Mouse (Mus musculus): ENCODE data around the gene Tex264. TPM values are rescaled to one million over a fixed set of nuclear protein-coding genes. Genes with fewer than 3 reads are reported as not detected.
"Not testable (repeated sequence)": the region's sequence is repeated elsewhere in the genome, so short reads cannot be mapped to it uniquely, and the experiment has no call there.

Gene Tex264
- polyA plus RNA-seq, 1 experiment from 2014 or later, result 38.4 TPM

DNA sequence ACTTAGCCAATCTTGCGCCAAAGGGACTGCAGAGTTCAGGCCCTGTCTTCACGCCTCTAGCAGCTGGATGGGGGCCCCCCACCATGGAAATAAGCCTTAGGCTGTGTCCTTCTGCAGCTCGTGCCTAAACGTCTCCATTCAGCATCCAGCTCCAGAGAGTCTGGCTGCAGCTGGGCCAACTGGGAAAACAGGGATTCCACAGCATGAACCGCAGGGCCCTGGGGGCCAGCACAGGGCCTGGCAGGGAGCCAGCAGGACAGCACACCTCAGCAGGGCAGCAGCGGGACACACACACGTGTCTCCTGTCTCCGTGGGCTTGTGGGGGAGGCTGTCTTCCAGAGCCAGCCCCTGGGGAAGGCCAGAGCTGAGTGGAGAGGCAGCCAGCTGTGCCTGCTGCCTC lies 57.9 kb downstream of the Tex264 start:
- 33% methylated on average over 8 of the region's 8 CpGs for WGBS
- not testable (repeated sequence) for H3K27me3 ChIP-seq (replicated peaks); ATAC-seq (ENCODE audit: low FRiP score, low read depth); H3K9me3 ChIP-seq; H3K9ac ChIP-seq; H3K4me3 ChIP-seq; H3K36me3 ChIP-seq; H3K27ac ChIP-seq; H3K4me2 ChIP-seq (replicated peaks); H3K4me1 ChIP-seq

DNA sequence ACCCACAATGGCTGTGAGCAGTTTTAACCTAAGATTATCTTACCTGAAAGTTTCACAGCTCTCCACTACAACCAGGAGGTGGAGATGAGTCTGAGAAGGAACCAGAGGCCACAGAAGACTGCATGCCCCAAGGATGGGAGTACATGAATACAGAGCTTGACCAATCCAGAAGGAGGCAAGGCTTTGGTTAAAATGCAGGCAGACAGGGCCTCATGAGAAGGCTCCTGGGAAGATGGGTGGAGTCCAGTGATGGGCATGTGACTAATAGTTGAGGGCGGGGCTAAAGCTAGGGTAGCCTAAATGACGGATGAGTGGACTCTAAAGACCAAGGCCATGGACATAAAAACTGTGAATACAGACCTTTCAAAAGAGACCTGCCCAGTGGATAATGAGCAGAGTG lies 59.4 kb downstream of the Tex264 start, which contains the start of gene Iqcf6:
Gene Iqcf6 (plus strand): TSS at position 301 of the 400 bp plus-strand sequence.
- H3K27ac ChIP-seq, result no peak within 1 kb of the TSS
- no peak for ATAC-seq (ENCODE audit: low FRiP score, low read depth)
- no peaks in the 10 kb centered on the region for H3K9me3 ChIP-seq
- H3K4me2 ChIP-seq (replicated peaks), result no peak within 1 kb of the TSS
- H3K27me3 ChIP-seq (replicated peaks), result no peaks in the 10 kb centered on the region
- WGBS, result 84% methylated on average over 2 of the region's 2 CpGs
- H3K36me3 ChIP-seq, result no peaks in the 10 kb centered on the region
- H3K9ac ChIP-seq, result no peak within 1 kb of the TSS
- 0 out of 2 replicates have a peak, but pooled peaks cover 4% of the 10 kb centered on the region for H3K4me1 ChIP-seq
- H3K4me3 ChIP-seq, result no peak within 1 kb of the TSS

- no peaks in the 10 kb centered on the region for H3K27me3 ChIP-seq (replicated peaks)
- H3K36me3 ChIP-seq, result no peaks in the 10 kb centered on the region
- H3K27ac ChIP-seq, result no peak overlapping the region
- no peak overlapping the region for H3K4me2 ChIP-seq (replicated peaks)
- no peak overlapping the region for H3K4me3 ChIP-seq
- H3K4me1 ChIP-seq, result no peaks in the 10 kb centered on the region
- no peak overlapping the region for H3K9ac ChIP-seq
- 0 out of 2 replicates have a peak, but pooled peaks cover 4% of the 10 kb centered on the region for H3K9me3 ChIP-seq
- whole genome bisulfite sequencing, result 86% methylated on average over 3 of the region's 3 CpGs
- ATAC-seq (ENCODE audit: low FRiP score, low read depth), result no peak
Measured at GRCm38 (mm10) chr9:106617496-106617895, 68.2 kb downstream of the Tex264 start.

GRCm38 (mm10) chr9:106616306-106616705 lies 69.4 kb downstream of the Tex264 start:
- Histone ChIP-seq H3K4me1 (no peaks in the 10 kb centered on the region), H3K4me3 (no peak overlapping the region), H3K27ac (no peak overlapping the region), H3K9me3 (0 out of 2 replicates have a peak, but pooled peaks cover 4% of the 10 kb centered on the region), H3K36me3 (no peaks in the 10 kb centered on the region), H3K9ac (no peak overlapping the region), H3K27me3 (replicated peaks) (no peaks in the 10 kb centered on the region), H3K4me2 (replicated peaks) (no peak overlapping the region)
- 84% methylated on average over 9 of the region's 9 CpGs for WGBS
- ATAC-seq (ENCODE audit: low FRiP score, low read depth), result no peak

- no peak overlapping the region for H3K4me2 ChIP-seq (replicated peaks)
- no peaks in the 10 kb centered on the region for H3K36me3 ChIP-seq
- no peaks in the 10 kb centered on the region for H3K27me3 ChIP-seq (replicated peaks)
- no peaks in the 10 kb centered on the region for H3K4me1 ChIP-seq
- ATAC-seq (ENCODE audit: low FRiP score, low read depth), result no peak
- WGBS, result 59% methylated on average over 3 of the region's 3 CpGs
- no peak overlapping the region for H3K4me3 ChIP-seq
- H3K27ac ChIP-seq, result no peak overlapping the region
- no peak overlapping the region for H3K9ac ChIP-seq
- no peaks in the 10 kb centered on the region for H3K9me3 ChIP-seq
Measured at GRCm38 (mm10) chr9:106614616-106615015, 71.1 kb downstream of the Tex264 start.

DNA sequence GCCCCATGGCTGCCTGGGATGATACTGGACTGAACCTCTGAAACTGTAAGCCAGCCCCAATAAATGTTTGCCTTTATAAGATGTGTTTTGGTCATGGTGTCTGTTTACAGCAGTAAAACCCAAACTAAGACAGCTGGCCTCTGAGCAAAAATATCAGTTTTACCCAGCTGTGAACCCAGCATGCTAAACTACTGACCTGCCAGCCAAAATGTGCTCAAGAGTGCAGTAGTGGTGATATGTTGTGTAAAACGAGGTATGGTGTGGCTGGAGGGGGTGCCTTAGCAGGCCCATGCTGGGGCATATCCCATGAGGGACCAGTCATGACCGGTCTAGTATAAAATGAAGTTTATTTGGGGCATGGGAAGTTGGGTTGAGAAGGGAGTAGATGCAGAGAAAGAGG lies 71.8 kb downstream of the Tex264 start:
- Histone ChIP-seq H3K9me3 (no peaks in the 10 kb centered on the region), H3K27me3 (replicated peaks) (no peaks in the 10 kb centered on the region), H3K9ac (no peak overlapping the region), H3K4me3 (no peak overlapping the region), H3K4me2 (replicated peaks) (no peak overlapping the region), H3K36me3 (no peaks in the 10 kb centered on the region), H3K27ac (no peak overlapping the region), H3K4me1 (no peaks in the 10 kb centered on the region)
- ATAC-seq (ENCODE audit: low FRiP score, low read depth), result no peak
- 72% methylated on average over 2 of the region's 2 CpGs for WGBS

DNA sequence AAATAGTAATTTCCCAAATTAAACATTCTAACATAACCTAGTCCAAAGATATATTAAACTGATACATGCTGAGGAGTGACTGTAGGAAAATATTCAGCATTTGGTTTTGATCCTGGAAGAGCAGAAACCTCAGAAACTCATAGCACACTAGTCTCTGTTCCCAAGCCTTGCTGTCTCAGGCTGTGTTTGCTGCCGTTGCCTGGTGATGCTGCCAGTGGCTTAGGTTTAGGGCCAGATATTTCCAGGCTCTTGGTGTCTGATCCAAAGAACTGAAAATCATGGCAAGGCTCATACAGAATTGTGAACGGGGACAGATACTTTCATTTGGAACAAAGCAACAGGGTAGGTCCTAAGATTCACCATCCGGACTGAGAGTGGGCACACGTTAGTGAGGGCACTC lies 75.0 kb downstream of the Tex264 start:
- H3K9me3 ChIP-seq, result no peaks in the 10 kb centered on the region
- H3K9ac ChIP-seq, result no peak overlapping the region
- H3K27me3 ChIP-seq (replicated peaks), result no peaks in the 10 kb centered on the region
- no peak overlapping the region for H3K4me3 ChIP-seq
- 88% methylated on average over 4 of the region's 4 CpGs for WGBS
- H3K36me3 ChIP-seq, result no peaks in the 10 kb centered on the region
- H3K27ac ChIP-seq, result no peak overlapping the region
- ATAC-seq (ENCODE audit: low FRiP score, low read depth), result no peak
- H3K4me1 ChIP-seq, result no peaks in the 10 kb centered on the region
- no peak overlapping the region for H3K4me2 ChIP-seq (replicated peaks)

Other genes starting within 250 kb of the Tex264 start
- 31.0 and 32.7 TPM in 2 replicates for gene Acy1, start 247.6 kb downstream of the Tex264 start, polyA plus RNA-seq (2016; fragmentation: Nextera tagmentation; extraction: Ambion mirVana)
- 5.7 and 6.0 TPM in 2 replicates for gene Abhd14b, start 238.5 kb downstream of the Tex264 start, polyA plus RNA-seq (2016; fragmentation: Nextera tagmentation; extraction: Ambion mirVana)
- 34.6 and 38.0 TPM in 2 replicates for gene Abhd14a, start 238.2 kb downstream of the Tex264 start, polyA plus RNA-seq (2016; fragmentation: Nextera tagmentation; extraction: Ambion mirVana)
- gene Pcbp4, start 232.6 kb downstream of the Tex264 start, polyA plus RNA-seq (2016; fragmentation: Nextera tagmentation; extraction: Ambion mirVana), result 358 and 362 TPM in 2 replicates
- gene Gpr62, start 220.0 kb downstream of the Tex264 start, polyA plus RNA-seq (2016; fragmentation: Nextera tagmentation; extraction: Ambion mirVana), result 0.52 and 0.66 TPM in 2 replicates
- gene Rrp9, start 210.0 kb downstream of the Tex264 start, polyA plus RNA-seq (2016; fragmentation: Nextera tagmentation; extraction: Ambion mirVana), result 48.8 and 51.0 TPM in 2 replicates
- gene Parp3, start 209.0 kb downstream of the Tex264 start, polyA plus RNA-seq (2016; fragmentation: Nextera tagmentation; extraction: Ambion mirVana), result 0.78 and 2.2 TPM in 2 replicates
- not detected in 2 replicates for gene Iqcf1, start 186.0 kb downstream of the Tex264 start, polyA plus RNA-seq (2016; fragmentation: Nextera tagmentation; extraction: Ambion mirVana)
- gene Iqcf5, start 171.4 kb downstream of the Tex264 start, polyA plus RNA-seq (2016; fragmentation: Nextera tagmentation; extraction: Ambion mirVana), result not detected in 2 replicates
- gene Iqcf3, start 124.3 kb downstream of the Tex264 start, polyA plus RNA-seq (2016; fragmentation: Nextera tagmentation; extraction: Ambion mirVana), result not detected in 2 replicates
- not detected in 2 replicates for gene Iqcf4, start 114.9 kb downstream of the Tex264 start, polyA plus RNA-seq (2016; fragmentation: Nextera tagmentation; extraction: Ambion mirVana)
- not detected in 2 replicates for gene Iqcf6, start 59.3 kb downstream of the Tex264 start, polyA plus RNA-seq (2016; fragmentation: Nextera tagmentation; extraction: Ambion mirVana)
- gene Grm2, start 29.8 kb downstream of the Tex264 start, polyA plus RNA-seq (2016; fragmentation: Nextera tagmentation; extraction: Ambion mirVana), result 9.2 and 11.8 TPM in 2 replicates
- 9.6 and 12.3 TPM in 2 replicates for gene Rad54l2, start 103.3 kb upstream of the Tex264 start, polyA plus RNA-seq (2016; fragmentation: Nextera tagmentation; extraction: Ambion mirVana)
- gene Dcaf1, start 135.9 kb upstream of the Tex264 start, polyA plus RNA-seq (2016; fragmentation: Nextera tagmentation; extraction: Ambion mirVana), result 22.3 and 24.0 TPM in 2 replicates
- gene Rbm15b, start 201.5 kb upstream of the Tex264 start, polyA plus RNA-seq (2016; fragmentation: Nextera tagmentation; extraction: Ambion mirVana), result 39.6 and 39.7 TPM in 2 replicates
- gene Manf, start 206.1 kb upstream of the Tex264 start, polyA plus RNA-seq (2016; fragmentation: Nextera tagmentation; extraction: Ambion mirVana), result 218 and 248 TPM in 2 replicates

Data from neural tube, embryonic 12.5 days (tissue).